Mouse (Mus musculus) heart, adult 18-20 months (tissue): ENCODE data around the gene Gm45021. TPM values are rescaled to one million over a fixed set of nuclear protein-coding genes. Genes with fewer than 3 reads are reported as not detected.
"Not testable (repeated sequence)": the region's sequence is repeated elsewhere in the genome, so short reads cannot be mapped to it uniquely, and the experiment has no call there.

Experiments used
- DNase-seq, 2 experiments: peaks; one replicate each; pipeline ENCODE4 v3.0.0; 2021 to 2022; ENCODE audit warnings: mixed read lengths in 1 of 2
- total RNA-seq, 2 experiments: library from RNA; stranded (reverse); gene quantifications; 2 replicates each; pipeline ENCODE4 v1.2.3; 2021

Gene Gm45021
- total RNA-seq, 2 experiments from 2014 or later, result not detected

GRCm38 (mm10) chr6:48613464-48613863 is 24.1 kb downstream of the Gm45021 start:
- no peak for DNase-seq

- DNase-seq, result no peak
Observed at GRCm38 (mm10) chr6:48614756-48615155, 25.3 kb downstream of the Gm45021 start.

- DNase-seq, result no peak
Observed at GRCm38 (mm10) chr6:48620031-48620430, 30.6 kb downstream of the Gm45021 start.

GRCm38 (mm10) chr6:48622186-48622843 is 32.9 kb downstream of the Gm45021 start:
- not testable (repeated sequence) for DNase-seq

- no peak for DNase-seq
Observed at GRCm38 (mm10) chr6:48623460-48623859, 34.0 kb downstream of the Gm45021 start.

- DNase-seq, result no peak
Observed at GRCm38 (mm10) chr6:48626464-48626863, 37.1 kb downstream of the Gm45021 start, which contains the start of gene AI854703. Gene AI854703 (plus strand): TSS chr6:48626764.

- DNase-seq, result peak; percentile 47 to 63
Observed at GRCm38 (mm10) chr6:48626984-48627383, 37.6 kb downstream of the Gm45021 start.

GRCm38 (mm10) chr6:48627511-48627924 is 38.1 kb downstream of the Gm45021 start:
- no peak for DNase-seq

- no peak for DNase-seq
Observed at GRCm38 (mm10) chr6:48628377-48628776, 39.0 kb downstream of the Gm45021 start.

- DNase-seq, result no peak
Observed at GRCm38 (mm10) chr6:48628808-48629660, 39.6 kb downstream of the Gm45021 start.

- no peak for DNase-seq
Observed at GRCm38 (mm10) chr6:48629661-48630034, 40.2 kb downstream of the Gm45021 start.

- DNase-seq, result no peak
Observed at GRCm38 (mm10) chr6:48630831-48631230, 41.4 kb downstream of the Gm45021 start.

GRCm38 (mm10) chr6:48635105-48635504 is 45.7 kb downstream of the Gm45021 start:
- DNase-seq, result no peak

- peak; percentile 28 to 52 for DNase-seq
Observed at GRCm38 (mm10) chr6:48636515-48636914, 47.1 kb downstream of the Gm45021 start.

- DNase-seq, result no peak
Observed at GRCm38 (mm10) chr6:48637811-48638500, 48.5 kb downstream of the Gm45021 start.

GRCm38 (mm10) chr6:48638553-48638952 is 49.1 kb downstream of the Gm45021 start:
- peak in 1 of 2 experiments; percentile 15 for DNase-seq

GRCm38 (mm10) chr6:48641391-48641790 is 52.0 kb downstream of the Gm45021 start:
- DNase-seq, result no peak

GRCm38 (mm10) chr6:48642764-48643292 is 53.4 kb downstream of the Gm45021 start:
- peak; percentile 32 to 73 for DNase-seq

GRCm38 (mm10) chr6:48645660-48646308 is 56.4 kb downstream of the Gm45021 start:
- peak; percentile 80 to 87 for DNase-seq

GRCm38 (mm10) chr6:48646309-48646690 is 56.9 kb downstream of the Gm45021 start:
- DNase-seq, result no peak

- peak; percentile 66 to 83 for DNase-seq
Observed at GRCm38 (mm10) chr6:48646995-48647394, 57.6 kb downstream of the Gm45021 start, which contains the start of gene Gimap8. Gene Gimap8 (plus strand): TSS chr6:48647234.

GRCm38 (mm10) chr6:48647611-48648010 is 58.2 kb downstream of the Gm45021 start:
- no peak for DNase-seq
